Mouse (Mus musculus): ENCODE measurements around the gene Ccdc39. TPM values are rescaled to one million over a fixed set of nuclear protein-coding genes. Genes with fewer than 3 reads are reported as not detected.
A peak's percentile ranks its signal among the peaks of the same experiment; 100 is the strongest.

Gene Ccdc39
- polyA plus RNA-seq, 1 experiment from 2014 or later: 12.4 TPM

GRCm38 (mm10) chr3:33850856-33851255, 6.7 kb upstream of the Ccdc39 start:
- Histone ChIP-seq H3K27me3 (no peaks in the 10 kb centered on the region), H3K27ac (no peak overlapping the region), H3K4me3 (no peak overlapping the region), H3K4me1 (no peaks in the 10 kb centered on the region), H3K36me3 (no peaks in the 10 kb centered on the region), H3K4me2 (replicated peaks) (no peak overlapping the region), H3K9ac (no peak overlapping the region), H3K9me3 (replicated peaks) (no peaks in the 10 kb centered on the region)
- no peak for ATAC-seq (ENCODE audit: low FRiP score)
- 93% methylated on average over 4 of the region's 4 CpGs for WGBS

DNA sequence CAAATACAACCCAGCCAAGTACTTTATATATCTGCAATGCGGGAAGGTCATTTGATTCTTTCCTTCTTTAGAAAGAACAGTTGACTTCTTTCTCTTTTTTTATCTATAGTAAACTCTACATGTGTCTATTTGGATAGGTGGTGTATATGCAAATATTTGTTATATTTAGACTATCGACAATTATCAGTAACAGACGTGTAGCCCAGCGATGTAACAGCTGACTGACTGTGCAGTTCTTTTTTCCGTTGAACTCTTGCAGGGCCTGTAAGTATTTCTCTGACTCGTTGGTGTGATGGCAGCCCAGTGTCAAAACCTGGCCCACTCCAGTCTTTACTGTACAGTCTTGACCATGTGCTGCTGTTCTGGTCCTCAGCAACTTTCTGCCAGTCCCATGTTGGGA, 2.5 kb upstream of the Ccdc39 start:
- Histone ChIP-seq H3K27me3 (no peaks in the 10 kb centered on the region), H3K36me3 (no peaks in the 10 kb centered on the region), H3K27ac (no peak overlapping the region), H3K4me3 (no peak overlapping the region), H3K9me3 (replicated peaks) (no peaks in the 10 kb centered on the region), H3K4me1 (peaks cover 4% of the 10 kb centered on the region), H3K4me2 (replicated peaks) (no peak overlapping the region), H3K9ac (no peak overlapping the region)
- no peak for ATAC-seq (ENCODE audit: low FRiP score)
- 82% methylated on average over 6 of the region's 6 CpGs for WGBS

DNA sequence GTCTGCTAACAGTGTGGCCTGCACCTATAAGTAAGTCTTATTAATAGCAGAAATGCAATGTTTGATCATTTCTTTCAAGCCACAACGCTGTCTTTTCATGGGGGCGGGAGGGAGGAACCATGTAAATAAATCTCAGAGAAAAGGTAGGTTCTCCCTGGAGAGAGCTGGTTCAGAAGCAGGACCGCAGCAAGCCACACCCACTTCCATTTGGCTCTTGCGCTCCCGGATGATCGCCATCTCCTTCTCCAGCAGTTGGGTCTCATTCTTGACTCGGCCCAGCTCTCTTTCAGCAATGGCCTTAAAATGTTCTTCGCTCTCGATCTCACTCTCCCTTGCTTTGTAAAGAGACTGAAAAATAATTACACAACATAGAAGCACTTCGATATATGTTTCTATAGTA, 5.2 kb downstream of the Ccdc39 start:
- Histone ChIP-seq H3K27ac (no peak overlapping the region), H3K27me3 (no peaks in the 10 kb centered on the region), H3K4me3 (no peak overlapping the region), H3K4me2 (replicated peaks) (no peak overlapping the region), H3K9ac (no peak overlapping the region), H3K36me3 (no peaks in the 10 kb centered on the region), H3K4me1 (peaks cover 4% of the 10 kb centered on the region), H3K9me3 (replicated peaks) (no peaks in the 10 kb centered on the region)
- no peak for ATAC-seq (ENCODE audit: low FRiP score)
- WGBS: 64% methylated on average over 10 of the region's 10 CpGs

GRCm38 (mm10) chr3:33836576-33836975, 7.5 kb downstream of the Ccdc39 start:
- WGBS: 96% methylated on average over 13 of the region's 13 CpGs
- Histone ChIP-seq H3K27me3 (no peaks in the 10 kb centered on the region), H3K27ac (no peak overlapping the region), H3K9ac (no peak overlapping the region), H3K9me3 (replicated peaks) (no peaks in the 10 kb centered on the region), H3K4me1 (no peaks in the 10 kb centered on the region), H3K36me3 (no peaks in the 10 kb centered on the region), H3K4me2 (replicated peaks) (no peak overlapping the region), H3K4me3 (no peak overlapping the region)
- ATAC-seq (ENCODE audit: low FRiP score): no peak

DNA sequence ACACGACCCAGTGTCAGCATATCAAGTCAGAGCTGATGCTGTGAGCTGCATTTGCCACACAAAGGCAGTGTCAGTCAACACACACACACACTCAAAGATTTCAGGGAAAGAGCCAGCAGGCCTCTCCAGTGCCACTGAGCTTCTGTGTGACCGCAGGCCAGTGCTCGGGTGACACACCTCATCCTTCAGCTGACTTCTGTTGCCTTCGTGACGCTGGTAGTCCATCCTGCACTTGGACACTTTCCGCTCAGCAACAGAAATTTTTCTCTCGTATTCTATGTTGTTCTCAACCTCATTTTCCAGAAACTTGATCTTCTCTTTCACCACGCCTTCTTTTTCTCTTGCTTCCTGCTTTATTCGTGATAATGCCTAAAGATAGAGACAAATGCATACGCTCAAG, 11.8 kb downstream of the Ccdc39 start:
- Histone ChIP-seq H3K4me1 (no peaks in the 10 kb centered on the region), H3K4me3 (no peak overlapping the region), H3K27me3 (no peaks in the 10 kb centered on the region), H3K36me3 (no peaks in the 10 kb centered on the region), H3K27ac (no peak overlapping the region), H3K9ac (no peak overlapping the region), H3K4me2 (replicated peaks) (no peak overlapping the region), H3K9me3 (replicated peaks) (no peaks in the 10 kb centered on the region)
- ATAC-seq (ENCODE audit: low FRiP score): no peak
- 85% methylated on average over 10 of the region's 10 CpGs for WGBS

- Histone ChIP-seq H3K27ac (no peak overlapping the region), H3K4me3 (no peak overlapping the region), H3K4me1 (no peaks in the 10 kb centered on the region), H3K4me2 (replicated peaks) (no peak overlapping the region), H3K36me3 (no peaks in the 10 kb centered on the region), H3K9me3 (replicated peaks) (no peaks in the 10 kb centered on the region), H3K27me3 (no peaks in the 10 kb centered on the region), H3K9ac (no peak overlapping the region)
- WGBS: 48% methylated on average over 9 of the region's 9 CpGs
- ATAC-seq (ENCODE audit: low FRiP score): peak; percentile 80
Observed at GRCm38 (mm10) chr3:33824135-33824946, 19.8 kb downstream of the Ccdc39 start.

- Histone ChIP-seq H3K9me3 (replicated peaks) (no peaks in the 10 kb centered on the region), H3K4me2 (replicated peaks) (no peak overlapping the region), H3K4me1 (no peaks in the 10 kb centered on the region), H3K9ac (no peak overlapping the region), H3K36me3 (peaks cover 45% of the 10 kb centered on the region), H3K27me3 (no peaks in the 10 kb centered on the region), H3K4me3 (no peak overlapping the region), H3K27ac (no peak overlapping the region)
- ATAC-seq (ENCODE audit: low FRiP score): no peak
- 75% methylated on average over 1 of the region's 1 CpGs for WGBS
Observed at GRCm38 (mm10) chr3:33807151-33807550, 37.0 kb downstream of the Ccdc39 start.

DNA sequence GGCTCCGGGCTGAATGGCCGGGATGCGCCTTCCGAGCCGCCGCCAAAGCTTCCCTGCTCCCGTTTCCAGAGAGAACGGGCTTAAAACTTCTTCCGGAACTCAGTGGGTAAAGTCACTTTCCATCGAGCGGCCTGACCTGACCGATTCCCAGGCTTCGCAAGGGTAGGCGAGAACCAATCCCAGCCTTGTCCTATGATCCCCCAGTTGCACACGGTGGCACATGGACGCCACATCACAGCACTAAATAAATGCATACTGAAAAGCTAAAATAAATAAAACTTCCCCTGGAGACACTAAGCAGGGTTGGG, 43.6 kb downstream of the Ccdc39 start:
- no peaks in the 10 kb centered on the region for H3K27me3 ChIP-seq
- H3K4me3 ChIP-seq: peak overlapping the region; percentile 97
- 2% methylated on average over 10 of the region's 16 CpGs for WGBS
- peak overlapping the region; percentile 69 for H3K4me2 ChIP-seq (replicated peaks)
- peak overlapping the region; percentile 99 for H3K27ac ChIP-seq
- peaks cover 12% of the 10 kb centered on the region for H3K4me1 ChIP-seq
- no peaks in the 10 kb centered on the region for H3K9me3 ChIP-seq (replicated peaks)
- ATAC-seq (ENCODE audit: low FRiP score): peak; percentile 38; the same call in 1 of the 2 replicates
- peaks cover 10% of the 10 kb centered on the region for H3K36me3 ChIP-seq
- H3K9ac ChIP-seq: peak overlapping the region; percentile 96

GRCm38 (mm10) chr3:33799617-33800512, 44.2 kb downstream of the Ccdc39 start, which contains the start of gene Ttc14:
Gene Ttc14 (plus strand): TSS chr3:33799832.
- H3K4me2 ChIP-seq (replicated peaks): peak within 1 kb of the TSS; percentile 69
- H3K36me3 ChIP-seq: peaks cover 6% of the 10 kb centered on the region
- H3K9ac ChIP-seq: peak within 1 kb of the TSS; percentile 96
- H3K4me1 ChIP-seq: peaks cover 12% of the 10 kb centered on the region
- peak within 1 kb of the TSS; percentile 97 for H3K4me3 ChIP-seq
- peak; percentile 99 for ATAC-seq (ENCODE audit: low FRiP score)
- under 1% methylated on average over 79 of the region's 90 CpGs for WGBS
- H3K27ac ChIP-seq: peak within 1 kb of the TSS; percentile 99
- no peaks in the 10 kb centered on the region for H3K9me3 ChIP-seq (replicated peaks)
- no peaks in the 10 kb centered on the region for H3K27me3 ChIP-seq

DNA sequence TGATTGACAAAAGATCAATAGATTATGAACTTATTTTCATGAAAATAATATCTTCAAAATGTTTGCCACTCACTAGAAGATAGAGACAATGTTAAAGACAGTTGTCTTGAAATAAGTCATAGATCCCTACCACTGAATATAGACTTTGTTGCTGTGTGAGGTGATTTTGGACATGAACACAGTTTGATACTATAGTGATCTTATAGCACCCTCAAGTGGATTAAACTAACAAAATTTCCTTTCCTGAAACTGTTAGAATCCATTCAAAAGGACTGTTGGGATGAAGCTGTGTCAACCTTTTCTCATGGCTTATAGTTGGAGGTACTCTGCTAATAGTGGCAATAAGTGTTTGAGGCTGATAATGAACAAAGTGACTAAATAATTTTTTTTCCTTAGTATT, 53.1 kb downstream of the Ccdc39 start:
- Histone ChIP-seq H3K36me3 (no peaks in the 10 kb centered on the region), H3K27ac (no peak overlapping the region), H3K27me3 (no peaks in the 10 kb centered on the region), H3K4me3 (no peak overlapping the region), H3K4me1 (no peaks in the 10 kb centered on the region), H3K9ac (no peak overlapping the region), H3K4me2 (replicated peaks) (no peak overlapping the region), H3K9me3 (replicated peaks) (no peaks in the 10 kb centered on the region)
- ATAC-seq (ENCODE audit: low FRiP score): no peak
